Mouse (Mus musculus) limb, embryonic 14.5 days (tissue): ENCODE measurements around the gene Tpcn2. TPM values are rescaled to one million over a fixed set of nuclear protein-coding genes. Genes with fewer than 3 reads are reported as not detected.

ENCODE experiments used
- ATAC-seq: fragments of 200-750 bp; cut with Nextera tagmentation; 2 replicates; pipeline ENCODE4 v1.8.0; 2017; ENCODE audit warnings: low read depth, moderate number of reproducible peaks, moderate TSS enrichment; ENCODE audit not compliant: low FRiP score
- DNase-seq: peaks from one replicate; pipeline ENCODE4 v3.0.0-alpha.2; 2015; ENCODE audit warnings: low spot score
- H3K27ac ChIP-seq: fragments of 300-500 bp; sonication (generic); replicated peaks from 2 replicates; pipeline ENCODE4 v1.5.1; 2014; ENCODE audit warnings: low read depth, mild to moderate bottlenecking, low read length, moderate library complexity, mixed read lengths
- H3K27me3 ChIP-seq: fragments of 300-500 bp; sonication (generic); 2 replicates; pipeline ENCODE4 v1.6.1; 2014; ENCODE audit warnings: low read length, mixed read lengths; ENCODE audit not compliant: control insufficient read depth, insufficient read depth
- H3K36me3 ChIP-seq: fragments of 300-500 bp; sonication (generic); 2 replicates; pipeline ENCODE4 v1.6.1; 2014; ENCODE audit warnings: mild to moderate bottlenecking, low read length, moderate library complexity, mixed read lengths; ENCODE audit not compliant: control insufficient read depth, insufficient read depth
- H3K4me1 ChIP-seq: fragments of 300-500 bp; sonication (generic); 2 replicates; pipeline ENCODE4 v1.6.1; 2014; ENCODE audit warnings: antibody characterized with exemption, low read length, mixed read lengths; ENCODE audit not compliant: control insufficient read depth, insufficient read depth
- H3K4me2 ChIP-seq: fragments of 300-500 bp; sonication (generic); replicated peaks from 2 replicates; pipeline ENCODE4 v1.6.1; 2014; ENCODE audit warnings: low read depth, mild to moderate bottlenecking, low read length, moderate library complexity; ENCODE audit not compliant: severe bottlenecking
- H3K4me3 ChIP-seq: fragments of 300-500 bp; sonication (generic); replicated peaks from 2 replicates; pipeline ENCODE4 v1.5.1; 2014; ENCODE audit warnings: low read length
- H3K9ac ChIP-seq: fragments of 300-500 bp; sonication (generic); 2 replicates; pipeline ENCODE4 v1.6.1; 2014; ENCODE audit warnings: mild to moderate bottlenecking, low read depth, low read length, moderate library complexity; ENCODE audit not compliant: severe bottlenecking
- H3K9me3 ChIP-seq: fragments of 300-500 bp; sonication (generic); 2 replicates; pipeline ENCODE4 v1.6.1; 2016; ENCODE audit warnings: low read length; ENCODE audit not compliant: control insufficient read depth
- POLR2A ChIP-seq: fragments of 200-500 bp; IDR thresholded peaks from 2 replicates; pipeline ENCODE4 v1.8.0; 2012; ENCODE audit warnings: inconsistent platforms, mild to moderate bottlenecking, moderate library complexity, borderline replicate concordance; ENCODE audit not compliant: insufficient read depth, insufficient read length; ENCODE audit errors: extremely low read depth
- WGBS: fragments of 180-500 bp; shearing (Covaris S2); extraction: QIAGEN DNeasy Blood & Tissue Kit; methylation state at CpG from one replicate; pipeline ENCODE4 v1.1.7; 2014; 5-methylcytosine and 5-hydroxymethylcytosine counted together
- polyA plus RNA-seq, 2 experiments: library from polyadenylated mRNA; depleted of rRNA in 1 of 2; stranded (reverse) in 1 of 2; unstranded in 1 of 2; fragments of >200 nt; fragmentation: Nextera tagmentation in 1 of 2; extraction: Ambion mirVana in 1 of 2; gene quantifications; 2 replicates each; pipeline versions ENCODE4 v1.2.1 to v1.2.3; 2012 to 2014

Gene Tpcn2
- polyA plus RNA-seq, 2 experiments = 5.1 to 44.0 TPM

DNA sequence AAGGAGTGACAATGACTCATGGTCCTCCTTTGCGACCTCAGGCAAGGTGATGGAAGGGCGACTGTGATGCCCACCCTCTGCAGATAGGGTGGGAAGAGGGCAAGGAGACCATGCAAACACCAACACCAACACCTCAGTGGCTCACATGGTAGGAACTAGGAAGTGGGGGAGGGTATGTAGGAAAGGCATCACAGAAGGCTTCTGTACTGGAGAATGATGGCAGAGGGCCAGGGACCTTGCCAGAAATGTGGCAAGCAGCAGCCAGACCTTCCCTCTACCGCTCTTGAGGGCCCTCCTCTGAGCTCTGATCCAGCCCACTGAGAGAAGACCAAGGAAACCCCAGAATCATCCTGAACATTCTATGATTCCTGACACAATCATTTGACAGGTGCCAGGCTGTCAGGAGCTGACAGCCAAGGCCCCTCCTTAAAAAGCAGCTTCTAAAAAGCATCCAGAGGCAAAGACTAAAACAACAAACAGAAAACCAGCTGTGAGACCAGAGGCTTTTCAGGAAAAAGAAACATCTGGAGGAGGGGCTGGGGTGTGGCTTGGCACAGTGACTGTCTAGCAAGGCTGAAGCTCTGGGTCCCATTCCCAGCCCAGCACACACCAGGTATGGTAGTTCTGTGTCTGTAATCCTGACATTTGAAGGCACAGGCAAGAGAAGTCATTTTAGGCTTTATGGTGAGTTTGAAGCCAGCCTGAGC lies 89.2 kb downstream of the Tpcn2 start:
- H3K9me3 ChIP-seq = no peaks in the 10 kb centered on the region
- no peak for TF ChIP-seq POLR2A
- H3K9ac ChIP-seq = no peak overlapping the region
- ATAC-seq = peak; percentile 74
- H3K27ac ChIP-seq = peak overlapping the region; percentile 58
- no peak overlapping the region for H3K4me3 ChIP-seq
- peak; percentile 93 for DNase-seq
- WGBS = 45% methylated on average over 3 of the region's 3 CpGs
- H3K36me3 ChIP-seq = no peaks in the 10 kb centered on the region
- H3K27me3 ChIP-seq = no peaks in the 10 kb centered on the region
- no peak overlapping the region for H3K4me2 ChIP-seq
- H3K4me1 ChIP-seq = peaks cover 43% of the 10 kb centered on the region

DNA sequence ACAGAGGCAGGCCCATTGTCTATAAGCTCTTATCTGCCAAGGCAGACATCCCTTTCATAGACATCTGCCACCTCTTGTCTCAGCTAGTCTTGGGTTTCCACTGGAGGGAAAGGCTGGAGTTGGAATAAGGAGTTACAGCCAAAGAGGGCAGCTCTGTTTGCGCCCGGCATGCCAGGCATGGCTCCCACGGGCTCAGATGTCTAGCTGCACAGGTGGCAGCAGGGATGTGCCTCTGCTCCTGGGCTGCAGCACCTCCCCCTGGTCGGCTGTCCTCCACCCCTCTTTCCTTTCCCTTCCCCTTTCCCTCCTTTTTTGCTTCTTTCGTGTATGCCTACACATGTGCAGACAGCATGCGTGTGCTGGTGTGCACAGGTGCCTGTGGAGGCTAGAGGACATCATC lies 91.0 kb downstream of the Tpcn2 start:
- H3K27ac ChIP-seq = no peak overlapping the region
- H3K4me2 ChIP-seq = no peak overlapping the region
- no peaks in the 10 kb centered on the region for H3K36me3 ChIP-seq
- H3K4me1 ChIP-seq = peaks cover 37% of the 10 kb centered on the region
- no peak for DNase-seq
- no peak overlapping the region for H3K9ac ChIP-seq
- no peak for TF ChIP-seq POLR2A
- ATAC-seq = no peak
- WGBS = 64% methylated on average over 6 of the region's 6 CpGs
- H3K4me3 ChIP-seq = no peak overlapping the region
- H3K9me3 ChIP-seq = no peaks in the 10 kb centered on the region
- no peaks in the 10 kb centered on the region for H3K27me3 ChIP-seq

GRCm38 (mm10) chr7:145190520-145190919 lies 93.3 kb downstream of the Tpcn2 start:
- Histone ChIP-seq H3K36me3 (no peaks in the 10 kb centered on the region), H3K27ac (no peak overlapping the region), H3K4me2 (no peak overlapping the region), H3K4me3 (no peak overlapping the region), H3K27me3 (no peaks in the 10 kb centered on the region), H3K9ac (no peak overlapping the region), H3K9me3 (no peaks in the 10 kb centered on the region), H3K4me1 (peaks cover 24% of the 10 kb centered on the region)
- TF ChIP-seq POLR2A = no peak
- DNase-seq (no peak), ATAC-seq (no peak)

DNA sequence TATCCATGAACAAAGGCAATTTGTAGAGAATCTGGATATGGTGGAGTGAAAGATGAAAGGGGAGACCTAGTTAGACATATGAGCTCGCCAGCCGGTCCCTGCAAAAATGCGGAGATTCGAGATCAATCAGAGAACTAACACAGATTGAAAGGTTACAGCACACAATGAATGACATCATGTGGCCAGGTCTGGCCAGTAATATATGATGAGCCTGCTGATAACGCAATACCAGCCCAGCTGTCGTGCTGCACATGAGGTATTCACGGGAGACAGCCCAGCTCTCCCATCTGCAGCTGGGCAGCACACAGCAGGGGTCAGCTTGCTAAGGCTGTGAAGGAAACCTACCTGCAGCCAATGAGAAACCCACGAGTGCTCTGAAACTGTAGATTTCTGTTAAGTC lies 94.5 kb downstream of the Tpcn2 start:
- WGBS = 28% methylated on average over 8 of the region's 8 CpGs
- H3K27me3 ChIP-seq = no peaks in the 10 kb centered on the region
- H3K9ac ChIP-seq = no peak overlapping the region
- no peak overlapping the region for H3K4me2 ChIP-seq
- ATAC-seq (no peak), DNase-seq (no peak)
- TF ChIP-seq POLR2A = no peak
- peaks cover 12% of the 10 kb centered on the region for H3K4me1 ChIP-seq
- no peaks in the 10 kb centered on the region for H3K36me3 ChIP-seq
- no peaks in the 10 kb centered on the region for H3K9me3 ChIP-seq
- H3K27ac ChIP-seq = no peak overlapping the region
- no peak overlapping the region for H3K4me3 ChIP-seq

DNA sequence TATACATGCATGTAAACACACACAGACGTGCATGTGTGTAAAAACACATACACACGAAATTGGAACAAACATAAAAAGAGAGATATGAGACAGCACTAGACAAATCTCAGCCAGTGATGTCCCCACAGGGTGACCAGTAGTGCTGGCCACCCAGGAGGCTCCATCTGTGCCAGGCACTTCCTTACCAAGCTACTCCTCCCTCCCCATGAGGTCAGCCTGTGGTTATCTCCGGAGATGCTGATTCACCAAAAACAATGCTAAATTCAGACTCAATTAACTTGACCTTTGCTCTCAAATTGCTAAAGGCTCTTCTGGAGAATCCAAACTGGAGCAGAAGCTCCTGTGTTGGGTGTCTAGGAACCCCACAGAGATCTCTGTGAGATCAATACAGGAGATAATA lies 96.0 kb downstream of the Tpcn2 start:
- no peaks in the 10 kb centered on the region for H3K36me3 ChIP-seq
- no peak overlapping the region for H3K9ac ChIP-seq
- H3K4me3 ChIP-seq = no peak overlapping the region
- WGBS = 64% methylated on average over 3 of the region's 3 CpGs
- H3K4me2 ChIP-seq = no peak overlapping the region
- no peak for DNase-seq
- peaks cover 3% of the 10 kb centered on the region for H3K4me1 ChIP-seq
- H3K9me3 ChIP-seq = no peaks in the 10 kb centered on the region
- H3K27me3 ChIP-seq = no peaks in the 10 kb centered on the region
- no peak for TF ChIP-seq POLR2A
- H3K27ac ChIP-seq = no peak overlapping the region
- no peak for ATAC-seq

DNA sequence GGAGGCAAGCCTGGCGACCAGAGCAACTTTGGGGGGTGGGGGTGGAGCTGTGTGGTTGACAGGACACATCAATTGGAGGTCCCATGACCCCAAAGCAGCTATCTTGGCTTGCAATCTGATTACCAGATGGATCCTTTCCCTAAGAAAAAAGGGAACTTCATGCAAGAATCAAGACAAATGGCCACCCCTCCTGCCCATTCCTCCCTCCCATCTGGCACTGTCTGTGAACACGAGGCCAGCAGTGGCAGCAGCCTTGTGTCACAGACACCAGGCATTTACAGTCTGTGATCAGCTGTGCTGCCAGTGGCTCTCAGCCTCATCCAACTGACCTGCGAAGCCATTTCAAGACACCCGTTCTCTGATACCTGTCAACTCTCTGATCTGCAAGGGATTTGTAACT lies 101.4 kb downstream of the Tpcn2 start:
- DNase-seq (no peak), ATAC-seq (no peak)
- WGBS = 50% methylated on average over 4 of the region's 4 CpGs
- TF ChIP-seq POLR2A = no peak
- Histone ChIP-seq H3K9ac (no peak overlapping the region), H3K27ac (no peak overlapping the region), H3K4me2 (no peak overlapping the region), H3K4me1 (peaks cover 35% of the 10 kb centered on the region), H3K4me3 (no peak overlapping the region), H3K36me3 (no peaks in the 10 kb centered on the region), H3K9me3 (no peaks in the 10 kb centered on the region), H3K27me3 (no peaks in the 10 kb centered on the region)
